Mouse (Mus musculus): ENCODE results near the gene Gys2. TPM values are rescaled to one million over a fixed set of nuclear protein-coding genes. Genes with fewer than 3 reads are reported as not detected.
"Not testable (repeated sequence)": the region's sequence is repeated elsewhere in the genome, so short reads cannot be mapped to it uniquely, and the experiment has no call there.

The Gys2 gene
- 10 to 100 TPM in 1 of 2 experiments, under 1 TPM in 1; 0.50 to 13.2 TPM for total RNA-seq (2021)
- long read RNA-seq, experiment 1, partial matches to known transcripts: 3 of 3 reads
- long read RNA-seq, experiment 1, other reads (novel, unspliced or antisense): 0 of 3 reads
- long read RNA-seq, experiment 2: 0 reads

DNA sequence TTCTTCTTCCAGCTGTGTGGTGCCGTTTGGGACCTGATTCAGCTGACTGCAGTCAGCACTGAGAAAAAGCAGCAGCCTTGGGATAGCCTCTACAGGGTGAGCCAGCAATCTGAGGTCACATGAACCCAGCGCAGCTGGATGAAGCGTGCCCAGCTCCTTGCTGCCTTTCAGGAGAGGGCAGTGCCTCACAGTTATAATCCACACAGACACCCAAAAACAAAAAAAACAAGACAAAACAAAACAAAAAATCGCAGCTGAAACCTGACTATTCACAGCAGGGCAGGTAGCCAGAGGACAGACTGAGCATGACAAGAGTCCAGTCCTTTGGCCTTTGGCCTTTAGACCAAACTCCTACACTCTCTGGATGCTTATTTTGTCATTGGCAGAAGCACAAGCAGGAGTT lies at the start of gene Gys2:
Gene Gys2, minus strand, starts transcription at position 309 of the 403 bp plus-strand sequence.
- no peak for DNase-seq (ENCODE audit: low spot score in 2 of 2)

DNA sequence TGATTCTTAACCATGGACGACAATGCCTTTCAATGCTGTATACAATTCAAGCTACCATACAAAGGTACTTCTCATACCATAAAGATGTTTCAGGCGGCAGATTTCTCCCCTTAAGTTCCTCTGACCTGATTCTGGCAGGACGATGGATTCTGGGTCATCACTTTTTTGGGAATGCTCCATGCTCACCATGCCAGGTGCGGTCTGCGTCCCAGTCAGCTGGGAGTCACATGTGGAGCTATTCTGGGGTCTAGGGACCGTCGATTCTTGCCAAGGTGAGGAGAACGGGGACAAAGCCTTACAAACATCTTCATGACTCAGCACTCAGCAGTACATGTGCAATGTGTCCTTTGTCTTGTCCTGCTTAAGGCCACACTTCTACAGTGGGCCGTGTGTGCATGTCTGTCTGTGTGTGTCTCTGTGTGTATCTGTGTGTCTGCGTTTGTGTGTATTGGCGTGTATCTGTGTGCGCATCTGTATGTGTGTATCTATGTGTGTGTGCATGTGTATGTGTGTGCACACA lies 48.7 kb upstream of the Gys2 start:
- no peak for DNase-seq (ENCODE audit: low spot score in 2 of 2)

DNA sequence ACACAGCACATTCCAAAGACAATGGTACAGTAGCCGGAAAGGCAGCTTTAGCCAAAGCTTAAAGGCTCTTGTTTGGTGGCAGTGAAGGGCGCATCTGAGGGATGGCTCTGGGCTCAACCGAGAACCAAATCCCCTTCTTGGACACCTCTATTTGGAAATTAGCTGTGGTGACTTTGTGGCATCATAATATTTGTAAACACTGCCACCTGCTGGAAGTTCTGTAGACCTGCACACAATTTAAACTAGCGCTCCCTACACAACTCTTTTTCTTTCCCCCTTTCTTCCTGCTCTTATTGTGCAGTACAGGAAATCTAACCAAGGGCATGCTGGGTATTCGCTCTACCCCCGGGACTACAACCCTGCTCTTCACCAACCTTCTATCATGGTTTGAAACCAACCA lies 46.2 kb upstream of the Gys2 start:
- no peak for DNase-seq (ENCODE audit: low spot score in 2 of 2)

DNA sequence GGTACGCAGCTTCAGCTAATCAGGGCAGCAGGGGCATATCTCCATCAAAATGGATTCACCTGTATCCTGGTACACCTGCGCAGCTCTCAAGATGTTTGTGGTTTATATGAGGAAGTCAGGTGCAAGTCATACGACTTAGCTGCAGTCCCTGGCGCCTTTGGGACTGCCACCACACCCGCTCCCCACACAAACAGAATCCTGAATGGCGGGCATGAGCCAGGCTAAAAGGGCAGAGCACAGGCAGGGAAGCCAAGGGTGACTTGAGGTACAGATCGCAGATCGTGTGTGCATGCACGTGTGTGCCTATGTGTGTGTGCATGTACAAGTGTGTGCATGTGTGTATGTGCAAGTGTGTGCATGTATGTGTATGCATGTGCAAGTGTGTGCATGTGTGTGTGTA lies 42.5 kb upstream of the Gys2 start:
- not testable (repeated sequence) for DNase-seq (ENCODE audit: low spot score in 2 of 2)

DNA sequence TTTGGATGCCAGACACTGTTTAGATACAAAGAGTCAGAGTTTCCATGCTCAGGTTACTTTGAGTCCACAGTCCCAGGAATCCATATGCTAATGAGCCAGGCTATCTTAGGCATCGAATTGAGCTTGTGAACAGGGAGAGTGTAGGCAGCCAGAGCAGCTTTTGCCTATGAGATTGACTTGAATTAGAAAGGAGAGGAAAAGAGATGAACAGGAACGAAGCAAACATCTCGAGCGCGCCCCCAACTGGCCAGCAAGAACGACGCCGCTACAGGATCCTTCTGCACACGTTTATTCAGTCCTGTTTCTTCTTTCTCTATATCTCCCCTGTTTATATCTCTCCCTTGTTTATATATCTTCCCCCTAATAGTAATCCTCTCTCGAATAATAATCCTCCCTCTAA lies 42.0 kb upstream of the Gys2 start:
- no peak for DNase-seq (ENCODE audit: low spot score in 2 of 2)

DNA sequence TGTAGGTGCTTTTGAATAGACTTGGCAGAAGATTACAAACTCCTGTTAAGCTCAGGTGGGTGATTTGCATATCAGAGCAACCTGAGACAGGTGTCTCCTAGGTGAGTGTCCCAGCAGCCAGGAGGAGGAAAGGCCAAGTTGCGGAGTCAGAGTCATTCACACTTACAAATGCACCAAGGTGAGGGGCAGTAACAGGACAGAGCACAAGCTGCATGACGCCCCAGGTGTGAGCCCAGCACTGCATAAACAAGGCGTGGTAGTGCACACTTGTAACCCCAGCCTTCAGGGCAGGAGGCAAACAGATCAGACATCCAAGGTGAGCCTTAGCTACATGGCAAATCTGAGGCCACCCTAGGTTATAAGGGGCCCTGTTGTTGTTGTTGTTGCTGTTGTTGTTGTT lies 40.0 kb upstream of the Gys2 start:
- no peak for DNase-seq (ENCODE audit: low spot score in 2 of 2)

DNA sequence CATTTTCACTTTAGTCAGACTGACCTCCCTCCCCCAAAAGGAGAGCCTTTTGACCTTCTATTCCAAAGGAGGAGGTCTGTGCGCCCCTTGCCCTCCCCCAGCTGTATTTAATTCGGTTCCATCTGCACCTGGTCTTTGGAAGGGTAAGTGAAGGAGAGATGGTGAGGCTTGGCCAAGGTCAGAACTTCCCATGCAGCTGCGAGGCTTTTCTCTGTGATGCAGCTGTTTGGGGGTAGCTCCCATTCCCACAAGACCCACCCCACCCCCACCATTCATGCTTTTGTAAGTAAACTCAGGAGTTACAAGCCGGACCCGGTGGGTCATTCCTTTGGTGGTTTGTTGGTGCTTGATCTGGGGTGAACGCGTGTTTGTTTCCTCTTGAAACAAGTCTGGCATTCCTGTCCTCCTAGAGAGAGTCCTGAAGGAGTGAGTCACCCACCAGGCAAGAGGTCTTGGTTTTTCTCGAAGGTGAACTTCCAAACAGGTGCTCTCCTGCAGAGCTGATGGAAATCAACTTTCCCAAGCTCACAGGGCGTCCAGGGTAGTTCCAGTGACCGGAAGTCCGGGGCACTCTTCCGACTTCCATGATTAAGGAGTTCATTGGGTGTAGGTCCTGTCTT lies 38.7 kb upstream of the Gys2 start:
- no peak for DNase-seq (ENCODE audit: low spot score in 2 of 2)

DNA sequence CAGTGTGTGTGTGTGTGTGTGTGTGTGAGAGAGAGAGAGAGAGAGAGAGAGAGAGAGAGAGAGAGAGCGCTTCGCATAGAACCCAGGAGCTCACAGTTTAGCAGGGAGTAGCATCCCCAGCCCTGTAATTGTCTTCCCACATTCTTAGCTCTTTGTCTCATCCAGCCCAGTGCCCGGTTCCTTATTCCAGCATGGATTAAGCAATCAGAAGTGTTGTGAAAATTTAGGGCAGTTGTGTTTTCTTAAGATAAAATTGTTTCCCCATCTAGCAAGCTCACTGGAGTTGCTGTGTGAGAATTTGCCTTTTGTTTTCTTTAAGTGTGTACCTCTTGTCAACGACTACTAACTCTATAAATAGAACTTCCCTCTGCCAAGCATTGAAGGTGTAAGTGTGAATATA lies 35.8 kb upstream of the Gys2 start:
- no peak for DNase-seq (ENCODE audit: low spot score in 2 of 2)

DNA sequence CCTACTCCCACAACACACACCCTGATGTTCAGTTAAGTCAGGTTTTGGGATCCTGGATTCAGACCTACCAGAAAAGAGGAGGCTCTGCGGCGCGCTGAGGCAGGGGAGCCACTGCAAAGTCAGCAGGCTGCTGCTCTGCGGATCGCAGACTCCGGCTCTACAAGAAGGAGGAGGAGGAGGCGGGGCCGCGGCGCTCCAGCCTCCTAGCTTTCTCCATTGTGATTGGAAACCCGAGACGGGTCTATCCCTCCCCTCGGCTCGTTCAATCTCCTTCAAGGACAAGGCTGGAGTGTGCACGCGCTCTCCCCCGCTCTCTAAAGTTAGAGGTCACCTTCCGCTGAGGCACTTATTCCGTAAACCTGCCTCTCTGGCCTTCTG lies 34.9 kb upstream of the Gys2 start, which contains the start of gene Ldhb:
Gene Ldhb, minus strand, starts transcription at position 173 of the 378 bp plus-strand sequence.
- DNase-seq (ENCODE audit: low spot score in 2 of 2): peak; percentile 45 to 60

DNA sequence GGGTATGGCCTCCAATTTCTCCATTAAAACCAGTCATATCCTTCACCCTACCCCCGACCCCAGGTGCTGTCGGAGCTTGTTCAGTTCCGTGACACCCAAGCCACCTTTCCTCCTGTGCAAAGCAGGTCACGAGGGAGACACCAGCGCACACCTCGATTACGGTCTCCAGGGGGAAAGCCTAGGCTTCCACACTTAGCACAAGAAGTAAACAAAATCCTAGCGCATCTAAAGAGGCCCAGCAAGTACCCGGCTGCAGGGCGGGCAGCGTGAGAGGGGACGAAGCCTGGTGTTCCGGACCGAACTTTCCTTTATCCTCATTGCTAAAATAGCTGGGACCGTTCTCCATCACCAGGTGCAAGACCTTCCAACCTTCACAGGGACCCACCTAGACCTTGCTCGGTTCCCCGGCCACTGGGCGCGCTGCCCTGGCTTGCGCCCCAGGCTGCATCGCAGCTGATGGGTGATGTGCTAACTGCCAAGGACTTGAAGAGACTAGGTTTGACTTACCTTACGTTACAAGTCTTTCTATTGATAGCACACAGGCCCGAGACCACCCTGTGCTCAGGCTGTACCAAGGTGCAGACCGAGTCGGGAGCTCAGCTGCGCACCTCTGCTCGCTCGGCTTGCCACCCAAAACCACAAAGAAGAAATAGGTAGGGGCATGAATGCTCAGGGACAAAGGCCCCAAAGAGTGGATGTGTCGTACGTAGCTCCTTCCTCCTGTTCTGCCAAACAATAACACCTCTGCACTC lies 34.3 kb upstream of the Gys2 start:
- no peak for DNase-seq (ENCODE audit: low spot score in 2 of 2)

DNA sequence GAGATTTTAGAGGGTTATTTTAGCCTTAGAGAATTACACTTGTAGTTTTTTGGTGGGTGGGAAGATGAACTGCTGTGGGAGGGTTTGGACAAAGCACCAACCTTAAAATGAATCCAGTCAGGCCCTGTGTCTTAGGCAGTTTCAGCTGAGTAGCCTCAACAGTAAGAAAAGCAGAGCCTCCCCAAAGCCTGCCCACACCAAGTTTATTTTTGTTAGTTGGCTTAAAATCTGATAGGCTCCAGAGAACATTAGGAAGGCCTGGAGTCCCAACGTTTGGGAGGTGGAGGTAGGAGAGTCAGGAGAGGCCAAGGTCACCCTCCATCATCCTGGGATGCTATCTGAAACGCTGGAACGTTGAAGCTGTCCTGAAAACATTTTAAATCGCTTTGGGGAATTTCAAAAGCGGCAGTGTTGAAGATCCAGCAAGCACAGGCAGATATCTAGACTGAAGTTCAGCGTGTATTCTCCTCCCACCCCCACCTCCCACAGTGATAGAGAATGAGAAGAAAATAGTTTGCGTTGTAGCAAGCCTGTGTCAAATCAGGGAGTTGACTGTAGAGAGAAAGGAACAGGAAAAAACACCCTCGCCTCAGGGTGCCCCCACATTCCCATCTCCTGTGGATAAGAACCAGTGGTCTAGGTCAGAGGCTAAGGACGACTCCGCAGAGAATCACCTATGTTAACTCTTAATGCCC lies 33.6 kb upstream of the Gys2 start:
- no peak for DNase-seq (ENCODE audit: low spot score in 2 of 2)

DNA sequence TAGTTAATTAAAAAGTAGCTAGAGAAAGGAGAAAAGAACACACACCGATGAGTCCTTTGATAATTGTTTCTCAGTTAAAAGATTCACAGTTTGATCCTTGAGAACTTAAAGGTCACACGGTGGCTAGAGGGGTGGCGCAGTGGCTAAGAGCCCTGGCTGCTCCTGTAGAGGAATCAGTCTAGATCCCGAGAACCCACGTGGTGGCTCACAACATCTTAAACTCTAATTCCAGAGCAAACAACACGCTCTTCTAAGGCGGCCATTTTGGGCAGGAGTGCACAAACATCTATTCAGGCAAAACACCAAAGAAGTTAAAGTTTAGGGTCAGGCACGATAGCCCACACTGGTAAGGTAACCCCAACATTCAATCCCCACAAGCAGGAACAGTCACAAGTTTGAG lies 30.7 kb upstream of the Gys2 start:
- DNase-seq (ENCODE audit: low spot score in 2 of 2): no peak

DNA sequence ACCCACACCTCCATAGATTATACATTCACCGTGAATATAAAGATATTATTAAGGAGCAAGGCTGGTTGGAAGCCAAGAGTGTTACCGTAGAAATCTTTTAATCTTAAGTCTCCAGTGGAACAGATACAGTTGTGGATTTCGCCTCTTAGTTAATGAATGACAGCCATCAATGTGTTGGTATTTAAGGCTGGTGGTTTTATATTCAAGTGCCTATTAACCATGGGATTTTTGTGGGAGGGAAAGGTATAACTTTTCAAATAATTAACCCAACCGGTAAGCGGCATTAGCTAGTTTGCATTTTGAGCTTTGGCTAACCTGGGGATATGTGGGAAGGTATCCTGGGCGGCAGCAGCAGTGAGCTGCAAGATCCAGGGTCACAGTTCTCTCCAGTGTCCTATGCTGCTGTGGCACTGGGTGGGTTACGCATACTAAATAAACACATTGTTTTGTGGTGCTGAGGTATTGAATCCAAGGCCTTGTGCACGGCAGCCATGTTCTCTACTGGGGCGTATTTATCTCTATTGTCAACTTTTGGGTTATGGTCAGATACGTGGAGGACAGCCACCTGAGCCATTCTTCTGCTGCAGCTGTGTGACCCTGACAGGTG lies 29.7 kb upstream of the Gys2 start:
- DNase-seq (ENCODE audit: low spot score in 2 of 2): no peak

DNA sequence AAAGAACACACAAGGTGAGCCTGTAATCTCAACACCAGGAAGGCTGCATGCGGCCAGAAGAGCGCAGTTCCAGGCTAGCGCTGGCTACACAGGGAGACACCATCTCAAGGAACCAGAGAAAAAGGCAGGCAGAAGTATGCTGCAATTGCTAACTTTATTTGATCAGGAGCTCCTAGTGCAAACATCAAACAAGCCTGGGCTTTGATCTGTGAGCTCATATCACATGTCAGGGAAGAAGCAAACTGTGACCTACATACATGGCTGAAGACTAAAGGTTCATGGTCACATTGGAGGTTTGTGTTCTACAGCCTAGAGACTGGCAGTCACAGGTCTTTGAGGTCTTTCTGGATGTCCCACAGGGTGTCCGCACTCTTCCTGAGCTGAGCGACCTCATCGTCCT lies 17.2 kb upstream of the Gys2 start:
- not testable (repeated sequence) for DNase-seq (ENCODE audit: low spot score in 2 of 2)

DNA sequence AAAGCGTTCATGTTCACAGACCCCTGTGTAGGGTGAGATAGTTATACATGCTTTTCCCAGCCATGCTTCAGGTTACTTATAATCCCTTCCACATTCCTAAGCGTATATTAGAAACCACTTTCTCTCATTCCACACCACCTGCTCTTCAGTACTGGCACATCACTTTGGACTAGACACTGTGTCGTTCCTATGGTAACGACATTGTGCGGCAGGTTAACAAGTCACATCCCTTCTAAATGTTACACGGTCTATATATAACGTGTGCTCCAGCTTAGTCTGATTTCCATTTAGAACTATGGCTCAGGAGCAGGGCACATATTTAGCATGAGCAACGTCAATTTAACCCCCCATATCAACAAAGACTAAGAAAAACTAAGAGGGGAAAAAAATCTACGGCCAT lies 14.7 kb upstream of the Gys2 start:
- no peak for DNase-seq (ENCODE audit: low spot score in 2 of 2)

DNA sequence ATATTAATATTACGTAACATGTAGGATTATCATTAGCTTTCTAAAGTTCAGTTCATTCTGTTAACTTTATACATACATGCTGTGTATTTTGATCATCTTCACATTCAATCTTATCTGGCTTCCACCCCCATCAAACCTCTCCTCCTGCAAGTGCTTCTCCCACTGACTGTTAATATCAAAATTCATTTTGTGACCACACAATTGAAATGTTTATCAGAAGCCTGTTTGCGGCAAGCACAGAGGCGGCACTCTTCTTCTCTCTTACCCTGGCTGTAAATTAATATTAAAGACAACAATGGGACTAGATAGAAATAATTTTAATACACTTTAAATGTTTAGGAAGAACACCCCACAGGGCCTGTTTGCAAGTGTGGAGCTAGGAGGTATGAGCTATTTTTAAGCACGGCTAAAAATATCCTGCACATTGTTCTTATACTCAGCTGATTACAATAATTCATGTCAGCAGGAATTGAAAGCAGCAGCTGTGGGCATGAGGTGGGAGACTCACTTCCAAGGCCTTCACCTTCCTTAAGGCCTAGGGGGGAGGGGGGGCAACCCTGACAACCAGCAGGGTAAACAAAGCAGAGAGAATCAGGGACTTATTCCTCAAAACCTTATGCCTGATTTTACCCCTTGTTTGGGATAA lies 12.7 kb upstream of the Gys2 start:
- no peak for DNase-seq (ENCODE audit: low spot score in 2 of 2)

DNA sequence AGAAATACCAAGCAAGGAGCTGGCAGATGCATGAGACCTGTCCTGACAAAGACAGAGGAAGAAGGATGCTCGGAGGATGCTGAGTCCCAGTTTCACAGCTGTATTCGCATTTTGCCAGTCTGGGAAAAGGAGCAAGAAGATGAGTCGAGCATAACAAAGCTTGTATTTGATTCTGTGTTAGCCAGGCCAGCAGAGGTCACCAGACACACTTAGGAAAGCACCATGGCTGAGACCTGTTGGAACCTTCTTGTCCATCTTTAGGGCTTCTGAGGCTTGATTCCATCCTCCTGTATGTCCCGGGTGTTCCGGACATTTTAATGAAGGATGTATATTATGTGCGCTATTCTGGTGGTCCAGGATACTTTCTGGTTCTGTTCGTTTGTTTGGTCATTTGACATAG lies 4.3 kb upstream of the Gys2 start:
- DNase-seq (ENCODE audit: low spot score in 2 of 2): no peak

DNA sequence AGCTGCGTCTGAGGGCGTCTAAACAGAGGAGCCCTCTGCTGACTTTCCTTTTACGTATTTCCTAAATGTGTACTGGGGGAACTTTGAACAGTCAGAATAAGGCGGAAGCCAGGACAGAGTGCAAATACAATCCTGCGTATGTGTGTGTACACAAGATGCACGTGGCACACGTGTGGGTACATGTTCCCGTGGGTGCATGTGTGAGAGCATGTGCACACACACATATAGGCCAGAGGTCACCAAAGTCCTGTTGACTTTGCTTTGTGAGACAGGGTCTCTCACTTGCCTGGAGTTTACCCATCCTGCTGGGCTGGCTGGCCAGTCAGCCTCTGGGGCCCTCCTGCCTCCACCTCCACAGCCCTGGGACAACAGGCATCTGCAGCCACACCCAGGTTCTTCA lies 1.8 kb downstream of the Gys2 start:
- DNase-seq (ENCODE audit: low spot score in 2 of 2): no peak

DNA sequence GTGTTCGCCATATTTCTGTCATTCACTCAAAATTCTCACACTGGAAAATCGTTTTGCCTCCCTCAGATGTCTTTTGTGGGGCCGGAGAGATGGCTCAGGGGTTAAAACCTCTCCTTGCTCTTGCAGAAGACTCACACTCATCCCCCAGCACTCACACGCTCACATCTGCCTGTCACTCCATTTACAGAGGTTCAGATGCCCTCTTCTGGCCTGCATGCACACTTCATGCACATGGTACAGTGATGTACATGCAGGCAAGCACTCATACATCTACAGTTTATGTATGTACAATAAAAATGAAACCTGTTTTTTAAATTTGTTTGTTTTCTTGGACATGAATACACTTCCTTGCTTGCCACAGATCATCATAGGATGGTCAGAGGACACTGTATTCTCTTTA lies 3.3 kb downstream of the Gys2 start:
- no peak for DNase-seq (ENCODE audit: low spot score in 2 of 2)

DNA sequence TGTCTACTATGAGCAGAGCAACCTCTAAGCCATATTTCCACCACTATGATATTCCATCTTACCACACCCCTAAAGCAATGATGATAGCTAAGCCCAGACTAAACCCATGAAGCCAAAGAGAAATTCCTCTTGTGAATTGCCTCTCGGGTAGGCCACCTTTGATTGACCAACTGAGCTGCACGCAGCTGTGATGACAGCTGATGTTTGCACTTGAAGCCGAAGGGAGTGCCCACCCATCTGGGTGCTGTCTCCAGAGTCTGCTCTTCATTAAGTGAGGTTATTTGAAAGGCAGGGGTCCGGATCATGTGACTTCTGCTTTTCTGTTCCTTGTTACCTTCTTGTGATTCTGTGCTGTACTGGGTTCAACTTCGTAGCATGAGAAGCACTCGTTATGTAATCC lies 10.7 kb downstream of the Gys2 start:
- DNase-seq (ENCODE audit: low spot score in 2 of 2): no peak

All from adrenal gland, postnatal 4 days (tissue).